Mouse (Mus musculus) c-Kit-negative CD71-positive TER-119-positive erythroid progenitor cells, embryonic 14.5 days (primary cell): Measurements from ENCODE around the gene Olfr802.

Experiments
- DNase-seq: peaks from one replicate; pipeline ENCODE4 v3.0.0-alpha.2; 2013; ENCODE audit warnings: low read depth, low spot score

The Olfr802 gene

DNA sequence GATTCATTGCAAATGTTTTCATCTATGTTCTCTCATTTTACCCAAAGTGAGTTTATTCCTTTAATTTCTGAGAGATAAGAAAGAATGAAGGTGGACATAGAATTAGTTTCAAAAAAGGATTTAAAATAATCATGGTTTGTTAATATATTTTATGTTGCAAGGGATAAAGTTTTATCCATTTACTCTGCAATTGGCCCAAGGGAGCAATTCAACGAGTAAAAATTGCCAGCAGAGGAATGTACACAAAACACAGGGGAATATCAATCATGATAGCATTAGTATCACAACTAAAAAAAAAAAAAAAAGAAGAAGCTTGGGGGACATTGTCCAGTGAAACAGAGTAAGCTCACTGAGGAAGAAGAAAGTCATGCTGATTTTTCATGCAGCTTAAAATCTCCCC, at the start of gene Olfr802:
Olfr802 (minus strand) TSS at position 101 of the 400 bp plus-strand sequence.
- no peak for DNase-seq

DNA sequence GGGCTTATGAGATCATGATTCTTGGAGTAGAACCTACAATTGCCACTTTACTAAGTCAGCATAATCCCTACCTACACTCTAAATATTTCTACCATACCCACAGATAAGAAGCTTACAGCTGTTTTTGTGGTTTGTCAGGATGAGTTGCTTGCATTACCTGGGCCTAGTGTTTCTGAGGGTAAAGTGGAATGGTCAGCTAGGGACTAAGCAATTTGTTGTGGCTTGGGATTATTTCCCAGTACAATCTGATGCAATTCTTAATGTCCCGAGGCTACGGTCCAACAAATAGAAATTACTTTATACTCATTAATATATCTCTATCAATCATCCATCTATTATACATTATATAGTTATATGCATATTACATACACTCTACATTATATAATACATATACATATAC, 41.3 kb upstream of the Olfr802 start, which contains the start of gene Olfr805:
Olfr805 (minus strand) TSS at position 101 of the 400 bp plus-strand sequence.
- no peak for DNase-seq

- DNase-seq = no peak
Measured at GRCm38 (mm10) chr10:129702910-129703309, 14.9 kb upstream of the Olfr802 start, which contains the start of gene Olfr804. TSS of gene Olfr804 (plus strand) at chr10:129703210.

DNA sequence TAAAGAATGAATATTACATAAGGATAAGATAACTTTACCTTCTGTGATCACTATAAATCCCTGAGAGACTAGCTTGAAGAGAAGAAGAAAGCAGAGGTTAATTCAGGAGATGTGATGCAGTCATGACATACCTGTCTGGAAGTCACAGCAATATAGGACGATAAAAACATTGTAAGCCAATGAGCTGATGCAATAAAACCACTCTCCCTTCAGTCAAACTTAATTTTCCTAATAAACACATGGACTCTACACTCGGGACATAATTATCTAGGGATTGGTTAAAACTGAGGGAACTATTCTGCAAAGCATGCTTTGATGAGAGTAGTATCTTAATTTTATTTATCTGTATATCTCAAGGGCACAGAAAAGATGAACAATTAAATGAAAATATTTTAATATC, 6.2 kb upstream of the Olfr802 start, which contains the start of gene Olfr803:
Olfr803 (minus strand) TSS at position 101 of the 400 bp plus-strand sequence.
- DNase-seq = no peak

- no peak for DNase-seq
Measured at GRCm38 (mm10) chr10:129673765-129674164, 14.2 kb downstream of the Olfr802 start, which contains the start of gene Olfr801. TSS of gene Olfr801 (minus strand) at chr10:129673865.

- DNase-seq = no peak
Measured at GRCm38 (mm10) chr10:129657394-129657793, 30.6 kb downstream of the Olfr802 start, which contains the start of gene Olfr800. TSS of gene Olfr800 (plus strand) at chr10:129657694.

DNA sequence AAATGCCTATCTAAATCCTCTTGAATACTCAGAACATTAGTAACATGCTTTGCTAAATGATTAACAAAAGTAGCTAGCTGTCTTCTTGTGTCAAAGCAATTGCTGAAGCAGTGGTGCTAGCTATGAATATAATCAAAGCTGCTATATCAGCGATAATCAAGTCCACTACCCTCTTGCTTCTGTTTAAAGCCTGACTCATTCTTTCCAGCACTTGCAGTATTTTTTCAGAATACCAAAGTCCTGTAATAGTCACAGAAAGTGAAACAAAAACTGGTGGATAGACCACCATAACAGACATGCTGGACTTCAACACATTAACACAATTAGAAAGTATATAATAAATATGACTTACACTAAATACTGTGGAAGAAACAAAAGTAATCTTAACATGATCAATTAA, 36.2 kb downstream of the Olfr802 start:
- DNase-seq = no peak

DNA sequence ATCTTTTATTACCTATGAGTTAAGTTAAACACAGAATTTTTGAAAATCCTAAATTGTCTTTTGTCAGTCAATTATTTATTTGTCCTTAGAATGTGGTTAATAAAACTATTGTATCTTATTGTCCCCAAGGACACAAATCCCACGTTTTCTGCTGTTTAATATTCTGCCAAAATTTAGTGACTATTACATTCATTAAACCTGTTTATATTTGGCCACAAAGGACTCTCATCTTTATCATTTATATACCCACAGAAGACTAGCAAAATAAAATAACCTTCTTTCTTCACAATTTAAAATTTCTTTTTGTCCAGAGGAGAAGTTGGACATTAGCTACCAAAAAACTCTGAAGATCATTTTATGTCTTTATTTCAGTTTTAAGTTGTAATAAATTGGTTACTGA, 50.8 kb downstream of the Olfr802 start, which contains the start of gene Olfr799:
Olfr799 (plus strand) TSS at position 301 of the 400 bp plus-strand sequence.
- no peak for DNase-seq

- no peak for DNase-seq
Measured at GRCm38 (mm10) chr10:129627834-129628233, 60.1 kb downstream of the Olfr802 start, which contains the start of gene Olfr798. TSS of gene Olfr798 (minus strand) at chr10:129627934.
